Mouse (Mus musculus) hematopoietic stem cell, adult 5-6 weeks (primary cell): ENCODE measurements around the gene Tmtc4. TPM values are rescaled to one million over a fixed set of nuclear protein-coding genes. Genes with fewer than 3 reads are reported as not detected.

ENCODE experiments used
- total RNA-seq: library from RNA; stranded (forward); fragments of 172-1452, 232-1000 nt; gene quantifications from 2 replicates; pipeline ENCODE4 v1.2.3, GENCODE M21; 2017

Tmtc4 gene
- total RNA-seq, 1 experiment from 2014 or later: 13.0 TPM

Other genes starting within 250 kb of the Tmtc4 start
- 15.6 and 23.7 TPM in 2 replicates for gene Ggact, start 70.3 kb downstream of the Tmtc4 start, total RNA-seq